Mouse (Mus musculus) liver, embryonic 12.5 days (tissue): ENCODE measurements around the gene Gm20683. TPM values are rescaled to one million over a fixed set of nuclear protein-coding genes. Genes with fewer than 3 reads are reported as not detected.

Experiments used
- ATAC-seq: fragments of 200-750 bp; cut with Nextera tagmentation; 2 replicates; pipeline ENCODE4 v1.8.0; 2017; ENCODE audit warnings: moderate number of reproducible peaks, mild to moderate bottlenecking, moderate library complexity
- H3K27ac ChIP-seq: fragments of 300-500 bp; sonication (generic); 2 replicates; pipeline ENCODE4 v1.5.1; 2016; ENCODE audit warnings: mild to moderate bottlenecking
- H3K27me3 ChIP-seq: fragments of 300-500 bp; sonication (generic); replicated peaks from 2 replicates; pipeline ENCODE4 v1.6.1; 2016; ENCODE audit warnings: mild to moderate bottlenecking, moderate library complexity
- H3K36me3 ChIP-seq: fragments of 300-500 bp; sonication (generic); 2 replicates; pipeline ENCODE4 v1.6.1; 2016; ENCODE audit warnings: mild to moderate bottlenecking, moderate library complexity
- H3K4me1 ChIP-seq: fragments of 300-500 bp; sonication (generic); 2 replicates; pipeline ENCODE4 v1.6.1; 2016
- H3K4me2 ChIP-seq: fragments of 300-500 bp; sonication (generic); 2 replicates; pipeline ENCODE4 v1.6.1; 2016; ENCODE audit warnings: mild to moderate bottlenecking, moderate library complexity
- H3K4me3 ChIP-seq: fragments of 300-500 bp; sonication (generic); 2 replicates; pipeline ENCODE4 v1.5.1; 2016; ENCODE audit warnings: mild to moderate bottlenecking, moderate library complexity
- H3K9ac ChIP-seq: fragments of 300-500 bp; sonication (generic); 2 replicates; pipeline ENCODE4 v1.6.1; 2016; ENCODE audit warnings: mild to moderate bottlenecking, moderate library complexity
- H3K9me3 ChIP-seq: fragments of 300-500 bp; sonication (generic); replicated peaks from 2 replicates; pipeline ENCODE4 v1.6.1; 2016; ENCODE audit warnings: mild to moderate bottlenecking, moderate library complexity
- whole genome bisulfite sequencing: fragments of 180-500 bp; shearing (Covaris S2); methylation state at CpG from one replicate; pipeline ENCODE4 v1.1.7; 2016; ENCODE audit not compliant: insufficient replicate concordance; 5-methylcytosine and 5-hydroxymethylcytosine counted together
- polyA plus RNA-seq: library from polyadenylated mRNA; unstranded; fragments of >200 nt; fragmentation: Nextera tagmentation; extraction: Ambion mirVana; gene quantifications from 2 replicates; pipeline ENCODE4 v1.2.1, GENCODE M21; 2016

Gene Gm20683
- polyA plus RNA-seq, 1 experiment from 2014 or later: 0.64 TPM

DNA sequence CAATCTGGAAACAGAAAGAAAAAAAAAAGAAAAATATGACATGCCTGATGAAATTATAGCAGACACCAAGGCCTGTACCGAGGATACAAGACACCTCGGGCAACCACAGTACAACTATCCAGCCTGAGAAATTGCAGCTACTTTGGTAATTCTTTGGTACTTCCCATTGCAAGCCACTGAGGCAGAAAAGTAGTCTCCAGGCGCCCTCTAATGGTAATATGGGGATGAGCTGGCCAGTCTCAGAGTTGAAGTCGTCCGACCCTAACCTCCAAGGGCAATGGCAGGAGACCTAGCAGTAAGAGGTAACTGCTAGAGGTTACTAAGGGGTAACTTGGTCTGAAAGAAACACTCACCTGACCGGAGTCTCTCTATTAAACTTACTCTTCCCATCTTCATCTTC is 40.5 kb downstream of the Gm20683 start:
- no peak for ATAC-seq
- Histone ChIP-seq H3K4me1 (peaks cover 14% of the 10 kb centered on the region), H3K9me3 (no peaks in the 10 kb centered on the region), H3K36me3 (no peaks in the 10 kb centered on the region), H3K27ac (no peak overlapping the region), H3K4me3 (no peak overlapping the region), H3K4me2 (no peak overlapping the region), H3K27me3 (peaks cover 35% of the 10 kb centered on the region), H3K9ac (no peak overlapping the region)
- WGBS: 8% methylated on average over 6 of the region's 6 CpGs

DNA sequence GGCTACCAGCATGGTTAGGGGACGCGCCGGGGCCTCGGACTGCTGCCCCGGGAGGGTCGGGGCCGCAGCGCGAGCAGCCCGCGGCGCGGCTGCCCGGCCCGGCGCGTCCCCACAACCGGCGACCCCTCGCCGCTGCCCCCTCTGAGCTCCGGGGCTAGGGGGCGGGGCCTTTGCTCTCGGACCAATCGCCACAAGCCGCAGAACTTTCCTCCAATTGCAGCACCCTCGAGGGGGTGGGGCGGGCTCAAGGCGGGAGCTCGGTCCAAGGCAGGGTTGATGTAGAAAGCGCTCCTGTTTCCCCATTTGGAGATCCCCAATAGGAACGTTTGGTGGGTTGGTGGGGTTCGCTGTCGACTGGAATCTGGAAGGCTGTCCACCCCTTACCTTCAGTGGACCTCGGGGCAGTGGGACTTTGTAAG is 44.6 kb downstream of the Gm20683 start, which contains the start of gene Metrn:
Gene Metrn, minus strand, starts transcription at position 186 of the 419 bp plus-strand sequence.
- peak within 1 kb of the TSS; percentile 95 for H3K4me2 ChIP-seq
- ATAC-seq: peak; percentile 79
- H3K27me3 ChIP-seq: peaks cover 6% of the 10 kb centered on the region
- under 1% methylated on average over 35 of the region's 35 CpGs for WGBS
- peak within 1 kb of the TSS; percentile 77 for H3K9ac ChIP-seq
- H3K9me3 ChIP-seq: no peaks in the 10 kb centered on the region
- H3K4me1 ChIP-seq: peaks cover 48% of the 10 kb centered on the region
- H3K4me3 ChIP-seq: peak within 1 kb of the TSS; percentile 80
- peaks cover 13% of the 10 kb centered on the region for H3K36me3 ChIP-seq
- H3K27ac ChIP-seq: peak within 1 kb of the TSS; percentile 68; the same call in 1 of the 2 replicates

- H3K4me2 ChIP-seq: peak overlapping the region; percentile 95
- H3K27me3 ChIP-seq: peaks cover 2% of the 10 kb centered on the region
- peaks cover 54% of the 10 kb centered on the region for H3K4me1 ChIP-seq
- WGBS: 3% methylated on average over 37 of the region's 37 CpGs
- peaks cover 13% of the 10 kb centered on the region for H3K36me3 ChIP-seq
- H3K9ac ChIP-seq: peak overlapping the region; percentile 77
- ATAC-seq: peak; percentile 9; the same call in 1 of the 2 replicates
- H3K9me3 ChIP-seq: no peaks in the 10 kb centered on the region
- H3K4me3 ChIP-seq: peak overlapping the region; percentile 80
- H3K27ac ChIP-seq: 0 out of 2 replicates have a peak overlapping the region, but pooled peaks have one; percentile 68
Measured at GRCm38 (mm10) chr17:25796211-25796771, 45.3 kb downstream of the Gm20683 start.

DNA sequence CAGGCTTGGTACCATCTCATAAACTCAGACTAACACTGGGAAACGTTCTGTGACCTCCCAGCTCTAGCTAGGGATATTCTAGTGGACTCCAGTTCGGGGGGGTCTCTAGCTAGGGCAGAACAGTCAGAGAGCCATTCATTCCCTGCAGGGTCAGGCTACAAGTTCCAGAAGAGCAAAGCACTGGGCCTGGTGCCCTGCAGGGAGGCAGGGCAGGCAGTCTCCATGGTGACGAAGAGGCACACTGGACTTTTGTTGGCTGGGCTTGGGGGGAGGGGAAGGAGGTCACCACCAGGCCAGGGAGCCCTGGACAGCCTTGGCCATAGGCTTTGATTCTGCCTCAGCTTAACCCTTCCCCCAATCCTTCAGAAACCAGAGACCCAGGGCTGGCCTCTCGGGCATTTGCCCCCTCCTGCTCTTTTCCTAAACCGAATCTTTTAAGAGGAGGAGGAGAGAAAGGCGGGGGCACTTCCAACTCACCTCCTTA is 45.9 kb downstream of the Gm20683 start, which contains the start of gene AC134908.4:
Gene AC134908.4, minus strand, starts transcription at position 51 of the 484 bp plus-strand sequence.
- no peak for ATAC-seq
- WGBS: 39% methylated on average over 6 of the region's 6 CpGs
- Histone ChIP-seq H3K27me3 (no peaks in the 10 kb centered on the region), H3K36me3 (peaks cover 15% of the 10 kb centered on the region), H3K4me3 (peak within 1 kb of the TSS; percentile 80), H3K27ac (0 out of 2 replicates have a peak within 1 kb of the TSS, but pooled peaks have one; percentile 68), H3K4me2 (peak within 1 kb of the TSS; percentile 95), H3K9ac (peak within 1 kb of the TSS; percentile 77), H3K9me3 (no peaks in the 10 kb centered on the region), H3K4me1 (peaks cover 60% of the 10 kb centered on the region)

DNA sequence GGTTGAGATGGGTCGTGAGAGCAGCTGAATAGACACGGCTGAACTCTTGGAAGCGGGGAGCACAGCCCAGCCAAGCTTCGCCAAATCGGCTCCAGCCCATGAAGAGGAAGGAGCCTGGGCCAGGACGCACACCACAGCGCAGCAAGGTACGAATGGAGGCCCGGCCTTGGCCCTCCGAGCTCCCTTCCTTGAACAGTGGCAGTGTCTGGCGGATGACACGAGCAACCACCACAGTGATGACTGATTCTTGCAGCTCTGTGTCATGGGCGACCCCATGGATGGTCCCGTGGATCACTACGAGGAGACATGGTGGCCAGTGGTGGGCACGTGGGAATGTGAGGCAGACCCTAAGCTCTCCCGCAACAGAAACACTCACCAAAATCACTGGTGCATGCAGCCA is 46.6 kb downstream of the Gm20683 start:
- Histone ChIP-seq H3K4me3 (no peak overlapping the region), H3K27me3 (no peaks in the 10 kb centered on the region), H3K36me3 (peaks cover 19% of the 10 kb centered on the region), H3K9ac (no peak overlapping the region), H3K4me2 (peak overlapping the region; percentile 95; the same call in 1 of the 2 replicates), H3K27ac (no peak overlapping the region), H3K9me3 (no peaks in the 10 kb centered on the region), H3K4me1 (peaks cover 63% of the 10 kb centered on the region)
- no peak for ATAC-seq
- WGBS: 83% methylated on average over 17 of the region's 17 CpGs

GRCm38 (mm10) chr17:25794197-25794596 is 47.4 kb downstream of the Gm20683 start:
- Histone ChIP-seq H3K36me3 (peaks cover 27% of the 10 kb centered on the region), H3K4me2 (no peak overlapping the region), H3K9ac (no peak overlapping the region), H3K4me3 (no peak overlapping the region), H3K4me1 (peaks cover 63% of the 10 kb centered on the region), H3K27ac (no peak overlapping the region), H3K27me3 (no peaks in the 10 kb centered on the region), H3K9me3 (no peaks in the 10 kb centered on the region)
- WGBS: 77% methylated on average over 13 of the region's 13 CpGs
- ATAC-seq: no peak

DNA sequence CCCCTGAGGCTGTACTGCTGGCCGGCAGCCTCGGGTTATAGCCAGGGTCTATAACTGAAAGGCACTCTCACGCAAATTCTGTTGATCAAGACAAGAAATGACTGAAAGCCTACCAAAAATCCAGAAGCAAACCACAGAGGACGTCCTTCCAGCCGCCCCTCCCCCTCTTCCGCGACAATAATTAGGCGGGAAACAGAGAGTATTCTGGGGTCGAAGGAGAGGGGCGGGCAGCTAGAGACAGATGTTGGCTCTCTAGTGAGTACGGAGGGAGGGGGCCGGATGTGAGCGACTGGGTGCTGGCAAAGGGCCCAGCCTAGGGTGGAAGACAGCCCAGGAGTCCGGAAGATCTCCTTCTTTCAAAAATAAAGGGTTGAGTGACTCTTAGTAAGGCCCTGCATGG is 48.9 kb downstream of the Gm20683 start, which contains the start of gene Fam173a:
Gene Fam173a, minus strand, starts transcription at position 287 of the 400 bp plus-strand sequence.
- Histone ChIP-seq H3K4me1 (peaks cover 62% of the 10 kb centered on the region), H3K9me3 (no peaks in the 10 kb centered on the region), H3K9ac (peak within 1 kb of the TSS; percentile 79), H3K27ac (peak within 1 kb of the TSS; percentile 93), H3K27me3 (no peaks in the 10 kb centered on the region), H3K4me3 (peak within 1 kb of the TSS; percentile 81), H3K36me3 (peaks cover 41% of the 10 kb centered on the region), H3K4me2 (peak within 1 kb of the TSS; percentile 80)
- peak; percentile 48 for ATAC-seq
- WGBS: under 1% methylated on average over 14 of the region's 14 CpGs

- WGBS: under 1% methylated on average over 45 of the region's 45 CpGs
Measured at GRCm38 (mm10) chr17:25791843-25792527, 49.6 kb downstream of the Gm20683 start.

DNA sequence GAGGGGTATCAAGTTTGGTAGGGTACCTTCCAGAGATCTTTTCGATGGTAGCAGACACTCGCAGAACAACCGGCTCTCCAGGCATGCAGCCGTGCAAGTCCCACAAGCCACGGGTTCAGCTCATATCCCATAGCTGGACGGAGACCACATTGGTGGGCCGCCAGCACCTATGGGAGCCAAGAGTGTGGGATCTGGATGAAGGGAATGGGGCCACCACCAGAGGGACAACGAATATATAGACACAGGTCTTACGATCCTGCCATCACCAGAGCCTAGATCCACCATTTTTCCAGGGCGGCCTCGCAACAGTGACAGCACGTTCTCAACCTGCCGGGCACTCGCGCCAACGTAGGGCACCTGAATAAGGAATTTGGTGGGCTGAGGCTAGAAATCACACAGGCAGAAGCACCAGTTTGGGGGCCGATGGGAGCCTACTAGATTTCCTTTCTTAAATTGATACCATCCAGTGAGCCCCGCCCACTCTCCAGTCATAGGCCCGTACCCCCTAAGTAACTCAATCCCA is 50.2 kb downstream of the Gm20683 start:
- Histone ChIP-seq H3K9ac (peak overlapping the region; percentile 79), H3K4me1 (peaks cover 53% of the 10 kb centered on the region), H3K27me3 (no peaks in the 10 kb centered on the region), H3K4me2 (peak overlapping the region; percentile 80), H3K9me3 (no peaks in the 10 kb centered on the region), H3K36me3 (peaks cover 44% of the 10 kb centered on the region), H3K27ac (peak overlapping the region; percentile 93), H3K4me3 (peak overlapping the region; percentile 81)
- WGBS: 29% methylated on average over 19 of the region's 19 CpGs
- peak; percentile 24 for ATAC-seq

More at GRCm38 (mm10) chr17:25791843-25792527, 49.6 kb downstream of the Gm20683 start:
- H3K27ac ChIP-seq: peak overlapping the region; percentile 93
- peak; percentile 72 for ATAC-seq
- peaks cover 56% of the 10 kb centered on the region for H3K4me1 ChIP-seq
- H3K9me3 ChIP-seq: no peaks in the 10 kb centered on the region
- H3K36me3 ChIP-seq: peaks cover 44% of the 10 kb centered on the region
- no peaks in the 10 kb centered on the region for H3K27me3 ChIP-seq
- peak overlapping the region; percentile 79 for H3K9ac ChIP-seq
- H3K4me2 ChIP-seq: peak overlapping the region; percentile 80
- peak overlapping the region; percentile 81 for H3K4me3 ChIP-seq

- H3K27ac ChIP-seq: no peak overlapping the region
- no peak overlapping the region for H3K4me2 ChIP-seq
- no peak for ATAC-seq
- 84% methylated on average over 9 of the region's 9 CpGs for WGBS
- peaks cover 53% of the 10 kb centered on the region for H3K36me3 ChIP-seq
- no peak overlapping the region for H3K9ac ChIP-seq
- H3K4me1 ChIP-seq: peaks cover 31% of the 10 kb centered on the region
- no peaks in the 10 kb centered on the region for H3K27me3 ChIP-seq
- no peak overlapping the region for H3K4me3 ChIP-seq
- no peaks in the 10 kb centered on the region for H3K9me3 ChIP-seq
Measured at GRCm38 (mm10) chr17:25786781-25787504, 54.6 kb downstream of the Gm20683 start.

DNA sequence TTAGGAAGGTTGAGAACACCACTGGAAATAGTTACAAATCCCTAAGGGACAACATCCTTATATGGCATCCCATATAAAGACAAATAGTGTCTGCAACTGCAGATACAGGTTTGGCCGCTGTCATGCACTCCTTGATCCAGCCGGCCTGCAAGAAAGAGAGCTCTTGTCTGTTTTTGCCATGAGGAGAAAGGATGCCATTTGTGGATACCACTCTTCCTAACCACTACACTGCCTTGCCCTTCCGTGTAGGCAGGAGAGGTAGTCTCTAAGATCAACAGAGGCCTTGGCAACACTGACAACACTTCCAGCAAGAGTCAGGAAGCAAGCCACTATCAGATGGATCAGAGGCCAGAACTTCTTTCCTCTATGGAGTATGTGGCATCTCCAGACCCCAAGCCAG is 55.3 kb downstream of the Gm20683 start, which contains the start of gene Ccdc78:
Gene Ccdc78, plus strand, starts transcription at position 301 of the 400 bp plus-strand sequence.
- H3K27ac ChIP-seq: peak within 1 kb of the TSS; percentile 69
- H3K36me3 ChIP-seq: peaks cover 59% of the 10 kb centered on the region
- H3K9ac ChIP-seq: peak within 1 kb of the TSS; percentile 72
- no peak for ATAC-seq
- H3K4me2 ChIP-seq: peak within 1 kb of the TSS; percentile 87
- peak within 1 kb of the TSS; percentile 73 for H3K4me3 ChIP-seq
- H3K9me3 ChIP-seq: no peaks in the 10 kb centered on the region
- H3K4me1 ChIP-seq: peaks cover 25% of the 10 kb centered on the region
- no peaks in the 10 kb centered on the region for H3K27me3 ChIP-seq
- 80% methylated on average over 3 of the region's 3 CpGs for WGBS
